Mouse (Mus musculus) adipocyte (in vitro differentiated cells): ENCODE measurements around the gene Pagr1a.

Experiments
- DNase-seq: peaks from one replicate; pipeline ENCODE4 v3.0.0-alpha.2; 2016; ENCODE audit warnings: low spot score

Gene Pagr1a

GRCm38 (mm10) chr7:127003620-127004019, 13.5 kb downstream of the Pagr1a start:
- DNase-seq = no peak

GRCm38 (mm10) chr7:126999568-126999967, 17.6 kb downstream of the Pagr1a start:
- no peak for DNase-seq

DNA sequence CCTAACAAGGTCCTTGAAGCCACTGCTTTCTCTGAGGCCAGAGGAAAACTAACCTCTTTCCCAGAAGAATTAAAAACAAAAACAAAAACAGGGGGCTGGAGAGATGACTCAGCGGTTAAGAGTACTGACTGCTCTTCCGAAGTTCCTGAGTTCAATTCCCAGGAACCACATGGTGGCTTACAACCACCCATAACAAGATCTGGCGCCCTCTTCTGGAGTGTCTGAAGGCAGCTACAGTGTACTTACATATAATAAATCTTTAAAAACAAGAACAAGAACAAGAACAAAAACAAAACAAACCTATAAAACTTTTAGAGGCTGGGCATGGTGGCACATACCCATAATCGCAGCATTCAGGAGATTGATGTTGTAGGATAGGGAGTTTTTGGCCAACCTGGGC, 20.7 kb downstream of the Pagr1a start:
- DNase-seq = no peak

DNA sequence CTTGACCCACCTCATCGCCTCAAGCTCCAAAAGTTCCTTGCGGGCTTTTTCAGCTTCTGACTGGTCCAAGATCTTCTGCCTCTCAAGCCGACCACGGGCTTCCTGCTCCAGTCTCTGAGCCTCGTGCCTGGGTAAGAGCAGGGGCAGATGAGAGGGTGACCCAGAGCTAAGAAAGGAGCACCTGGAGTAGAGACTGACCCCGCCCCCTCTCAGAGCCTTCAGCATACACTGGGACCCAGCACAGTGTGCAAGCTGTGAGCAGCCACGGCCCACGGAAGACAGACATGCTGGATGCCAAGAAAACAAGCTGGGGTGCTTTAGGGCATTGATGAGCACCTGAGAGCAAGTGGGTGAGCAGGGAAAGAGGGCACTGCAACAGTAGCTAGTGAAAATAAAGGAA, 28.3 kb downstream of the Pagr1a start:
- no peak for DNase-seq

DNA sequence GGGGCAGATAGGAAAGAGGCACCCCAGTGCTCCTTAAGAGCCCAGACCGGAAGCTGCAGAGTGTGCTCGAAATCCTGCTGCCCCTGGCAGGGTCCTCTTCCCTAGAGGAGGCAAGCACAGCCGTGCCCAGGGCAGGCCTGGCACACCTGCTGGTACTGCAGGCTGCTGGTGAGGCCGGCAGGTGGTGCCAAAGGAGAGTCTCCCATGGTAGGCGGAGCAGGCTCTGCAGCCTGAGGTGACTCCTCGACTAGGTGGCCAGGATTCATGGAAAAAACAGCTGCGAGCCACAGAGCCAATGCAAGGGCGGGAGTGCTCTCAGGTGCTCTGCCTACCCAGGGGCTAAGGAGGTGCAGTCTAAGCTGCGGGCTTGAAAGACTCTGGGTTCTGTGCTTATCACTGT, 30.8 kb downstream of the Pagr1a start:
- no peak for DNase-seq

GRCm38 (mm10) chr7:126984667-126985444, 32.3 kb downstream of the Pagr1a start:
- no peak for DNase-seq

DNA sequence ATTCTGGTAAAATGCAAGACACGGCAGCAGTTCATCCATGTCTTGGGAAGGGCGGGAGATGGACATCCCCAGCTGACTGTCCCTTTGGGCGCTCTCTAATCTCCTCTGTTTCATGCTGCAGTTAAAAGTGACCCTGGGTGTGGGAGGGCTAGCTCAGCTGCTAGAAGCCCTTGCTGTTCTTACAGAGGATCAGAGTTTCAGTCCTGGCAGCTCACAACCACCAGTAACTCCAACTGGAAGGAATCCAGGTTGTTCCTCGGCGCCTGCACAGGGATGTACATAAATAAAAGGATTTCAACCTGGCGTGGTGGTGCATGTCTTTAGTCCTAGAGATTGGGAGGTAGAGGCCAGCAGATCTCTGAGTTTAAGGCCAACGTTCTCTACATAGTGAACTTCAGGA, 34.0 kb downstream of the Pagr1a start:
- DNase-seq = no peak

GRCm38 (mm10) chr7:126982054-126982453, 35.1 kb downstream of the Pagr1a start:
- DNase-seq = no peak

GRCm38 (mm10) chr7:126981601-126982000, 35.6 kb downstream of the Pagr1a start:
- DNase-seq = no peak

DNA sequence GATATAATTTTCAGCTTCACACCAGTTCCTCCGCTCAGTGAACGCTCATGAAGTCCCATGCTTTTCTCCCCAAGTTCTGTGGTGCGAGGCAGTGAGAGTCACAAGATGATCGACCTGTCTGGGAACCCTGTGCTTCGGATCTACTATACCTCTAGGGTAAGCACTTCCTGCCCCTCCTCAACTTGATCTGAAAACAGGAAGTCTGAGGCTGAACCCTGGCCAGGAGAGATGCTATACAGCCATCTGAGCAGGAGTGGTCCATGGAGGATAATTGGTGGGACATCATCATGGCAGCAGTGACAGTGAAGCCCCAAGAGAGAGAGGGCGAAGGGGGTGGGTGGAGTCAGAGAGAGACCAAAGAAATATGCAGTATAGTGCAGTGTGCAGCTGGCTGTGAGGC, 38.3 kb downstream of the Pagr1a start:
- no peak for DNase-seq

DNA sequence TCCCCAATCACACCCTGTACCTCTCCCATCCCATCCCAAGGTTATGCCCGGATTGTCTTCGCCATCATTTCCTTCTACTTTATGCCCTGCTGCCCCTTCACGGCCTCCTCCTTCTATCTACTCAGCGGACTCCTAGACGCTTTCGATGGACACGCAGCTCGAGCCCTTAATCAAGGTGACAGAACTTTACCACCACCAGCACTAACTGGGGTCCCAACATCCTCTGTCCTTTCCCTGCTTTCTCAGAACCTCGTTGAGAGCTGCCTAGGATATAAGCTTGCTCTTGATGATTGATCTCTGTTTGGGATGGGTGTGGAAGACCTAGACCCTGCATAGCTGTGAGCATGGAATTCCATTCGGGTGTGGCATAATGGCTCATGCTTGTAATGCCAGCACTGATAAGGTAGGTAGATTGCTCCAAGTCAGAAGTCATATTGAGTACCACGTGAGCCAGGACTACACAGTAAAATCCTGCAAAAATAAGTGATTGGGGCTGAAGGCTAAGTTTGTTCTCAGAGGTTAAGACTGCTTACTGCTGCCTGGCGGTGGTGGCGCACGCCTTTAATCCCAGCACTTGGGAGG, 40.2 kb downstream of the Pagr1a start:
- peak; percentile 4 for DNase-seq

DNA sequence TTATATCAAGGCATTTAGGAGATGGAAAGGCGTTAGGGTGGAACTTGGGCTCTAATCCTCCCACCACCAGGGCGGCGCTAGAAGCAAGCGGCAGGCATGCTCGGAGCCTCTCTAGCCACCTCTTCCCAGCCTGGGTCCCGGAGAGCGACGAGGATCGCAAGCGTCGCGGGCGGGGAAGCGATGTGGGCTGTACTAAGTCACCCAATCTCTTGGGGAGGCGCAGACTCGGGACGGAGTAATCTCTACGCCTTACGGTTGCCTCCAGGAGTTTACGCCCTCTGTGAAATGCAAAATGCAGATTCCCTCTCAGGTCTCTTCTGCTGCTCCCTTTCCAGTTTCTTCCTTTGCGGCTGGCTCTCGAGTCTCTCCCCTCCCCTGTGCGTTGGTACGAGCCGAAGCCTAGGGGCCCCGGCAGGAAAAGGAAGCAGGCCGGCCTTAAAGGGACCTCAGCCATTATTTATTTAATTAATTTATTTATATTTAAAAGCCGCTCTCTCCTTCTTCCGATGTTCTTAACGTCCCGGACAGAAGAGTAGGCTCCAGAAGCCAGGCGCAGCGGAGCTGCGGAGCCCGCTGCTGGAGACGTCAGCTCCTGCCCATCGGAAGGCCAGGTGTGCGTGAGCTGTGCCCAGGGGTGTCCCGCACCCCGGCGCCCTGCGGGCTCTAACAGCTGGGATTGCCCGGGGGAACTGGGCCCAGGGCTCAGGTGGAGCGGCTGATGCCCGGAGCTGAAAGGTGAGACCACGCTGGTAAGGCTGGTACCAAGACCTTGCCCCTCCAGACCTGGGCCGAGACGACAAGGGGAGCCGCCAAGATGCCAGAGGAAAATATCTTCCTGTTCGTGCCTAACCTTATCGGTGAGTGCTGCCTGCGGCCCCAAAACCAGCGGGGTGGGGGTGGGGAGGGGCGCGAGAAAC, 40.9 kb downstream of the Pagr1a start, which contains the start of gene Cdiptos:
Gene Cdiptos, minus strand, starts transcription at position 149 of the 917 bp plus-strand sequence.
- DNase-seq = peak; percentile 93

- DNase-seq = no peak
Measured at GRCm38 (mm10) chr7:126975893-126975949, 41.4 kb downstream of the Pagr1a start, which contains the start of gene Cdipt. Gene Cdipt (plus strand): TSS chr7:126975914.

DNA sequence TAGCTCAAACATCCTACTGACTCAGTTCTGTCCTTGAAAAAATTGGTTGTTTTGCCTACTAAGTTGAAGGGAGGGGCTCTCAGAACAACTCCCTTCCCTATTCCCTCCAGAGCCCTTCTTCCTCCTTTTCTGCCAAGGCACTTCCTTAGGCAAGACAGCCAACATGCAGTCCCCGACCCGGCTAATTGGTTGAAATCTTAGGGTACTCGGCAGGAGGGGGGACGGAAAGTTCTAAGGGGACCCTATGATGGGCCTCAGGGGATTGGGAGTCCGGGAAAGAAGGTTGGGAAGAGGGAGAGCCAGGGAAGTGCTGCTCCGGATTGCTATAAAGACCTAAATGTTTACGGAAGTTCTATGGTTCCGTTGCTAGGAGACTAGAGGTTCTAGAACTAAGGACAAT, 41.7 kb downstream of the Pagr1a start:
- DNase-seq = no peak

DNA sequence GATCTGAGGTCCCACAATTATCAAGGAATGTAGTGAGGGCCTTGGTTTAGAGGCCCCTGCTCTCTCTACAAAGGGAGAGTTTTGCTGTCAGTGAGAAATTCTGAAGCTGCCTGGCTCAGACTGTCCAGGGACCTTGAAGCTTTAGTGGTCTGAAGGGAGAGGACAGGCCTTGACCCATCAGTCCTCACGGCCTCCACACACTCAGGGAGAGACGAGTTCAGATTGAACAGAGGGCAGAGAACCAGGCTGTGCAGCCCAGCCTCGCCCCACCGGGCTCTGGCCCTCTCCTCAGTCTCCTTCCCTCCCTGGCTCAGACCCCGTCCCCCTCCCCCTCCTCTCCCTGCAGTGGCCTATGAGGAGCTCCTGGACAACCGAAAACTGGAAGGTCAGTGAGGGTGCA, 49.8 kb downstream of the Pagr1a start:
- DNase-seq = no peak

DNA sequence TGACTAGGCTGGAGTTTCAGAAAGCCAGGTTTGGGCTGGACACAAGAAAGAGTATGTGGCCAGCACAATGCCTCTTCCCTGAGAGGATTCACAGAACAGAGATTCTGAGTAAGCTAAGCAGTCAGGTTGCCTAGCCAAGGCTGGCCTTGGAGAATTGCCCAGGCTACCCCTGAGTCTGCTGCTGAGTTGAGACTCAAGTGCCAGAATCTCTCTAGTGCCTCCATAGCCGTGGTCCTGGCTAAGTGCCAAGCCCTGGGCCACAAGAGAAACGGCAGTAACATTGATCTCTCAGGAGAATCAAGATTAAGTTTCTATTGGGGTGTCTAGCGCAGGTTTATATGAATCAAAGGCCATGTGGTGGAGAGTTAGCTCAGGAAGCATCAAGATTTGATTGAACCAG, 51.6 kb downstream of the Pagr1a start:
- DNase-seq = no peak
